Mouse (Mus musculus) hindbrain, postnatal 0 days (tissue): ENCODE measurements at regions not wholly inside any gene's neighbourhood (a gene's known extent, or its start where the extent isn't known, plus 50 kb on each side); places are given as distances from the start of the nearest gene placed in this dataset.

ENCODE experiments used
- ATAC-seq: fragments of 200-750 bp; cut with Nextera tagmentation; 2 replicates; pipeline ENCODE4 v1.8.0; 2017; ENCODE audit warnings: mild to moderate bottlenecking, moderate TSS enrichment, moderate library complexity
- DNase-seq: peaks from one replicate; pipeline ENCODE4 v3.0.0-alpha.2; 2015; ENCODE audit warnings: low spot score
- H3K27ac ChIP-seq: fragments of 300-500 bp; sonication (generic); 2 replicates; pipeline ENCODE4 v1.5.1; 2014; ENCODE audit warnings: mild to moderate bottlenecking
- H3K27me3 ChIP-seq: fragments of 300-500 bp; sonication (generic); 2 replicates; pipeline ENCODE4 v1.6.1; 2014; ENCODE audit warnings: low read length, mixed read lengths; ENCODE audit not compliant: insufficient read depth
- H3K36me3 ChIP-seq: fragments of 300-500 bp; sonication (generic); 2 replicates; pipeline ENCODE4 v1.6.1; 2014; ENCODE audit warnings: low read length, mixed read lengths; ENCODE audit not compliant: insufficient read depth
- H3K4me1 ChIP-seq: fragments of 300-500 bp; sonication (generic); 2 replicates; pipeline ENCODE4 v1.6.1; 2014; ENCODE audit warnings: antibody characterized with exemption, low read length, mixed read lengths; ENCODE audit not compliant: insufficient read depth
- H3K4me2 ChIP-seq: fragments of 300-500 bp; sonication (generic); 2 replicates; pipeline ENCODE4 v1.6.1; 2014; ENCODE audit warnings: low read depth, mild to moderate bottlenecking, low read length, moderate library complexity, mixed read lengths
- H3K4me3 ChIP-seq: fragments of 300-500 bp; sonication (generic); 2 replicates; pipeline ENCODE4 v1.5.1; 2014; ENCODE audit warnings: low read length
- H3K9ac ChIP-seq: fragments of 300-500 bp; sonication (generic); replicated peaks from 2 replicates; pipeline ENCODE4 v1.6.1; 2014; ENCODE audit warnings: mild to moderate bottlenecking, low read length, moderate library complexity, mixed read lengths
- H3K9me3 ChIP-seq: fragments of 300-500 bp; sonication (generic); 2 replicates; pipeline ENCODE4 v1.6.1; 2016; ENCODE audit warnings: low read length, mixed read lengths
- CTCF ChIP-seq: IDR thresholded peaks from 2 replicates; pipeline ENCODE4 v1.5.1; 2016; ENCODE audit warnings: antibody characterized with exemption, control low read depth, low read depth
- WGBS: fragments of 180-500 bp; shearing (Covaris S2); extraction: QIAGEN DNeasy Blood & Tissue Kit; methylation state at CpG from one replicate; pipeline ENCODE4 v1.1.7; 2014; 5-methylcytosine and 5-hydroxymethylcytosine counted together

DNA sequence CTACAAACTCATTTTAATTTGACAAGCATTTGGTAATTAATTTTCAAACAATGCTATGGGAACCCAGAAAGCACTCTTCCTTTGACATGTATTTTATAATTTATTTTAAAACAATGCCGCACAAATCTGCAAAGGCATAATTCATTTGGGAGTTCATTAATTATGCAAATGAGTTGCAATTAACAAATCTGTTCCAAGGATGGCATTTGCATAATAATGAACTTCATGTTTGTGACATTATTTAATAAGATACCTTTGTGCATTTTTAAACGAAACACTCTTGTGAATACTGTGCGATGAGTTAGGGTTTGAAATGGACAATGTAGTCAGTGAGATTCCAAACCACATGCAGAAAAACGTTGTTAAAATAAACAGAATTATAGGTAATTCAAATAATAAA, 80.9 kb upstream of the Itga4 start:
- H3K27me3 ChIP-seq = no peaks in the 10 kb centered on the region
- DNase-seq = no peak
- no peak overlapping the region for H3K4me2 ChIP-seq
- H3K36me3 ChIP-seq = no peaks in the 10 kb centered on the region
- H3K9me3 ChIP-seq = no peaks in the 10 kb centered on the region
- no peaks in the 10 kb centered on the region for H3K4me1 ChIP-seq
- H3K4me3 ChIP-seq = no peak overlapping the region
- no peak overlapping the region for H3K9ac ChIP-seq
- no peak for ATAC-seq
- 43% methylated on average over 4 of the region's 4 CpGs for WGBS
- H3K27ac ChIP-seq = no peak overlapping the region
- no peak for TF ChIP-seq CTCF

GRCm38 (mm10) chr2:79180782-79181181, 74.4 kb upstream of the Itga4 start:
- Histone ChIP-seq H3K4me2 (no peak overlapping the region), H3K27me3 (no peaks in the 10 kb centered on the region), H3K4me3 (no peak overlapping the region), H3K9ac (no peak overlapping the region), H3K36me3 (no peaks in the 10 kb centered on the region), H3K27ac (no peak overlapping the region), H3K9me3 (no peaks in the 10 kb centered on the region), H3K4me1 (0 out of 2 replicates have a peak, but pooled peaks cover 7% of the 10 kb centered on the region)
- 65% methylated on average over 7 of the region's 7 CpGs for WGBS
- no peak for ATAC-seq
- no peak for TF ChIP-seq CTCF
- no peak for DNase-seq

GRCm38 (mm10) chr2:79183034-79183630, 72.1 kb upstream of the Itga4 start:
- H3K27ac ChIP-seq = no peak overlapping the region
- no peak for TF ChIP-seq CTCF
- no peaks in the 10 kb centered on the region for H3K9me3 ChIP-seq
- no peak overlapping the region for H3K4me2 ChIP-seq
- H3K4me1 ChIP-seq = peaks cover 10% of the 10 kb centered on the region; the same call in 1 of the 2 replicates
- no peak overlapping the region for H3K4me3 ChIP-seq
- DNase-seq = no peak
- H3K9ac ChIP-seq = no peak overlapping the region
- WGBS = 55% methylated on average over 7 of the region's 7 CpGs
- H3K36me3 ChIP-seq = no peaks in the 10 kb centered on the region
- no peaks in the 10 kb centered on the region for H3K27me3 ChIP-seq
- no peak for ATAC-seq

DNA sequence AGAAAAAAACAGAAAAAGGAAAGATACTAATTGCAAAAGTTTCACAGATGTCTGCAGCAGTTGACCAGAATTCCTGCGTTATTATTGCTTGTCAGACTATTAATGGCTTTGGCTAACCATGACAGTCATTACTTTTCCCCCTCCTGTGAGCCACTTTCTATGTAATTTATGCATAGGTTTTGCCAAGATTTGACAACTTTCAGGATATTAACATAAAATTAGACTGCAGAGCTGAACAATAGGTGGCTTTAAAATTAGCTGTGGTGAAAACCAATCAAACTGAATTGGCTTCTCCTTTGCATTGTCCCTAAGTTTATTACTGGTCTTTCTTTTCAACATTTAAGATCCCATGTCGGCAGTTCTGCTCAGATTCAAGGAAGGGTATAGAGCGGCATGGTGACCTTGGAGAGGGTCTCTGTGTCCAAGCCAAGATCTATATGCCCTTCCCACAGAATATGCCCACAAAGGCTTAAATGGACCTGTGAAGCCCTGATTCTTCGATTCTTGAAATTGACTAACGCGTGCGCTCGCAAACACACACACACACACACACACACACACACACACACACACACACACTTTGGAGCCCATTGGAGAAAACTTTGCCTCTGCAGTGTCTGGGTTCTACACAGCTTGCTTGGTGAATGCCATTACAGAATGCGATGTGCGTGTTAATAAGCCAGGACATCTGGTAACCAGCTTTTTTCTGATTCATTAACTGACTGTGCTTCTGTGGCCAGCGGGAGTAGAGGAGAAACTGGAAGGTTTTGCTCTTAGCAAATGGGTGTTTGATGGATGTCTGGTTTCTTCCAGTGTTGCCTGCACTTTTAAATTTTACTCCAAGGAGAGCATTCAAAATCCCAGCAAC, 69.8 kb upstream of the Itga4 start:
- ATAC-seq = peak; percentile 46; the same call in 1 of the 2 replicates

DNA sequence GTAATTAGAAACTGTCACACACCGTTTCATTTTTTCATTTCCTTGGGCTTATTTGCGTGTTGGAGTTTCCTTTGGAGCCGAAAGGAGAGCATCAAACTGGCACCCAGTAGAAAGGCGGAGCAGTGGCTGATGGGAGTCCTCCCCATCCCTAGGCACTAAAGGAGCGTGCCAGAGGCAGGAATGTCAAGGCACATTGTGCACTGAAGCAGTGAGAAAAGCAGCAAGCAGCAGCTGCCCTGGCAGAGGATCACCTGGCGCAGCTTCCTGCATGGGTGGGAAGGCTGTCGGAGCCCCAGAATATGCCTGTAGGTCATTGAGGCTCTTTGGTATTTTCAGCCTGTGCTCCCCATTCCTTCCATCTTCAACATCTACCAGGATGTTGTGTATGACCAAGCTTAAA, 68.3 kb upstream of the Itga4 start:
- H3K9ac ChIP-seq = no peak overlapping the region
- H3K27ac ChIP-seq = no peak overlapping the region

More for the DNA sequence above, 69.8 kb upstream of the Itga4 start:
- H3K9ac ChIP-seq = no peak overlapping the region
- peak; percentile 56 for DNase-seq
- no peaks in the 10 kb centered on the region for H3K36me3 ChIP-seq
- no peak overlapping the region for H3K4me3 ChIP-seq
- no peak overlapping the region for H3K27ac ChIP-seq
- H3K4me2 ChIP-seq = peak overlapping the region; percentile 30; the same call in 1 of the 2 replicates
- WGBS = 29% methylated on average over 11 of the region's 11 CpGs
- TF ChIP-seq CTCF = no peak
- peaks cover 10% of the 10 kb centered on the region; the same call in 1 of the 2 replicates for H3K4me1 ChIP-seq
- no peaks in the 10 kb centered on the region for H3K27me3 ChIP-seq
- H3K9me3 ChIP-seq = no peaks in the 10 kb centered on the region

GRCm38 (mm10) chr2:79188511-79189193, 66.6 kb upstream of the Itga4 start:
- Histone ChIP-seq H3K4me1 (peaks cover 10% of the 10 kb centered on the region; the same call in 1 of the 2 replicates), H3K27me3 (no peaks in the 10 kb centered on the region), H3K27ac (no peak overlapping the region), H3K4me2 (no peak overlapping the region), H3K36me3 (no peaks in the 10 kb centered on the region), H3K9ac (no peak overlapping the region), H3K9me3 (no peaks in the 10 kb centered on the region), H3K4me3 (no peak overlapping the region)
- DNase-seq (peak; percentile 71), ATAC-seq (peak; percentile 89)
- 53% methylated on average over 6 of the region's 6 CpGs for WGBS
- TF ChIP-seq CTCF = no peak

More for the DNA sequence above, 68.3 kb upstream of the Itga4 start:
- Histone ChIP-seq H3K4me2 (no peak overlapping the region), H3K4me3 (no peak overlapping the region), H3K27me3 (no peaks in the 10 kb centered on the region), H3K9me3 (no peaks in the 10 kb centered on the region), H3K4me1 (peaks cover 10% of the 10 kb centered on the region; the same call in 1 of the 2 replicates), H3K36me3 (no peaks in the 10 kb centered on the region)
- ATAC-seq (no peak), DNase-seq (peak; percentile 51)
- 60% methylated on average over 7 of the region's 7 CpGs for WGBS
- TF ChIP-seq CTCF = no peak
